Mouse (Mus musculus) limb, embryonic 12.5 days (tissue): ENCODE measurements around the gene Gimap4. TPM values are rescaled to one million over a fixed set of nuclear protein-coding genes. Genes with fewer than 3 reads are reported as not detected.
"Not testable (repeated sequence)": the region's sequence is repeated elsewhere in the genome, so short reads cannot be mapped to it uniquely, and the experiment has no call there.

Experiments
- ATAC-seq: fragments of 200-750 bp; cut with Nextera tagmentation; 2 replicates; pipeline ENCODE4 v1.8.0; 2017; ENCODE audit warnings: low read depth, moderate TSS enrichment; ENCODE audit not compliant: insufficient number of reproducible peaks, insufficient read depth, low FRiP score, low TSS enrichment
- H3K27ac ChIP-seq: fragments of 300-500 bp; sonication (generic); 2 replicates; pipeline ENCODE4 v1.5.1; 2016; ENCODE audit warnings: mild to moderate bottlenecking, moderate library complexity
- H3K27me3 ChIP-seq: fragments of 300-500 bp; sonication (generic); 2 replicates; pipeline ENCODE4 v1.6.1; 2016; ENCODE audit warnings: mild to moderate bottlenecking, moderate library complexity
- H3K36me3 ChIP-seq: fragments of 300-500 bp; sonication (generic); 2 replicates; pipeline ENCODE4 v1.6.1; 2016; ENCODE audit warnings: mild to moderate bottlenecking, moderate library complexity
- H3K4me1 ChIP-seq: fragments of 300-500 bp; sonication (generic); replicated peaks from 2 replicates; pipeline ENCODE4 v1.6.1; 2016
- H3K4me2 ChIP-seq: fragments of 300-500 bp; sonication (generic); 2 replicates; pipeline ENCODE4 v1.6.1; 2016; ENCODE audit warnings: mild to moderate bottlenecking, moderate library complexity
- H3K4me3 ChIP-seq: fragments of 300-500 bp; sonication (generic); replicated peaks from 2 replicates; pipeline ENCODE4 v1.5.1; 2016; ENCODE audit warnings: mild to moderate bottlenecking
- H3K9ac ChIP-seq: fragments of 300-500 bp; sonication (generic); replicated peaks from 2 replicates; pipeline ENCODE4 v1.6.1; 2016; ENCODE audit warnings: mild to moderate bottlenecking, moderate library complexity
- H3K9me3 ChIP-seq: fragments of 300-500 bp; sonication (generic); 2 replicates; pipeline ENCODE4 v1.6.1; 2016; ENCODE audit warnings: mild to moderate bottlenecking, moderate library complexity
- WGBS: fragments of 180-500 bp; shearing (Covaris S2); methylation state at CpG from one replicate; pipeline ENCODE4 v1.1.7; 2016; 5-methylcytosine and 5-hydroxymethylcytosine counted together
- polyA plus RNA-seq: library from polyadenylated mRNA; unstranded; fragments of >200 nt; fragmentation: Nextera tagmentation; extraction: Ambion mirVana; gene quantifications from 2 replicates; pipeline ENCODE4 v1.2.1, GENCODE M21; 2016

Gimap4 gene
- polyA plus RNA-seq, 1 experiment from 2014 or later: 10.0 TPM

DNA sequence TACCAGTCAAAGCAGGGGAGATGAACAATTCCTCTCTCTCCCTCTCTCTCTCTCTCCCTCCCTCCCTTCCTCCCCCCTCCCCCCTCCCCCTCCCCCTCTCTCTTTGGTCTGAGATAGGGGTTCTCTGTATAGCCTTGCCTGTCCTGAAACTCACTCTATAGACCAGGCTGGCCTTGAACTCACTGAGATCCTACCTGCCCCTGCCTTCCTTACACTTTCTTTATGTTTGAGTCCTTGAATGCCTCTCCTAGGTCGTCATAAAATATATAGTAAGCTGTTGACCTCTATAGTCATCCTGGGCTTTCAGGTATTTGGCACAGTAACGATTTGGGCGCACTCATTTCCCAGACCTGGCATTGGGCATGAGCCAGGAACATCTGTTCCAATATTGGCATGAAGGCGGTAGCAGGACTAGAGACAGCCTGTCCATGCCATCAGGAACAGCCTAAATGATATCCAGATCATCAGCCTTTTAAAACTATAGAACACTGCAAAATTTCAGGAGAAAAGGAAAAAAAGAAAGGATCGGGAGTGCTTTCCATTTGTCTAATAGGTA lies 7.4 kb upstream of the Gimap4 start:
- ATAC-seq: no peak
- H3K36me3 ChIP-seq: no peaks in the 10 kb centered on the region
- H3K4me1 ChIP-seq: no peaks in the 10 kb centered on the region; the same call in 1 of the 2 replicates
- H3K9ac ChIP-seq: no peak overlapping the region
- no peak overlapping the region for H3K4me2 ChIP-seq
- no peaks in the 10 kb centered on the region for H3K9me3 ChIP-seq
- H3K4me3 ChIP-seq: no peak overlapping the region
- H3K27me3 ChIP-seq: no peaks in the 10 kb centered on the region
- H3K27ac ChIP-seq: no peak overlapping the region
- WGBS: 86% methylated on average over 5 of the region's 5 CpGs

DNA sequence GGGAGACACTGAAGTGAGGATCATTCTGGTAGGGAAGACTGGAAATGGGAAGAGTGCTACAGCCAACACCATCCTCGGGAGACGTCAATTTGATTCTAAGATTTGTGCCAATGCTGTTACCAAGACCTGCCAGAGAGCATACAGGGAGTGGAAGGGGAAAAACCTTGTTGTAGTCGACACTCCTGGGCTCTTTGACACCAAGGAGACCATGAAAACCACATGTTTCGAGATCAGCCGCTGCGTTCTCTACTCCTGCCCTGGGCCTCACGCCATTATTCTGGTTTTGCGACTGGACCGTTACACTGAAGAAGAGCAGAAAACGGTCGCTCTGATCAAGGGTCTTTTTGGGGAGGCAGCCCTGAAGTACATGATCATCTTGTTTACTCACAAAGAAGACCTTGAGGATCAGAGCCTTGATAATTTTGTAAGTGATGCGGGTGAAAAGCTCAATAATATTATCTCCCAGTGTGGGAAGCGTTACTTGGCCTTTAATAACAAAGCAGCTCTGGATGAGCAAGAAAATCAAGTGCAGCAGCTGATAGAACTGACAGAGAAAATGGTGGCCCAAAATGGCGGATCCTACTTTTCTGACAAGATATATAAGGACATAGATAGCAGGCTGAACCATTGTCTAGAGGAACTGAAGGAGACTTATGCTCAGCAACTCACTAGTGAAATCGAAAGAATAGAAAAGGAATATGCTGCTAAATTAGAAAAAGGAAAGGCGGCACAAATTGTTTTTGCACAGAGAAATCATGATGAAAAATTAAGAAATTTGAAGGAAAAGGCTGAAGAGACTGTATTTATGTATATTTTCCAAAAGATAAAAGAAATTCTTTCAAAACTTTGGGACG lies 6.6 kb upstream of the Gimap4 start:
- H3K36me3 ChIP-seq: no peaks in the 10 kb centered on the region
- WGBS: 91% methylated on average over 17 of the region's 17 CpGs
- no peaks in the 10 kb centered on the region for H3K27me3 ChIP-seq
- no peaks in the 10 kb centered on the region for H3K9me3 ChIP-seq
- H3K4me1 ChIP-seq: no peaks in the 10 kb centered on the region; the same call in 1 of the 2 replicates
- no peak overlapping the region for H3K4me3 ChIP-seq
- no peak overlapping the region for H3K9ac ChIP-seq
- no peak for ATAC-seq
- H3K27ac ChIP-seq: no peak overlapping the region
- H3K4me2 ChIP-seq: no peak overlapping the region

DNA sequence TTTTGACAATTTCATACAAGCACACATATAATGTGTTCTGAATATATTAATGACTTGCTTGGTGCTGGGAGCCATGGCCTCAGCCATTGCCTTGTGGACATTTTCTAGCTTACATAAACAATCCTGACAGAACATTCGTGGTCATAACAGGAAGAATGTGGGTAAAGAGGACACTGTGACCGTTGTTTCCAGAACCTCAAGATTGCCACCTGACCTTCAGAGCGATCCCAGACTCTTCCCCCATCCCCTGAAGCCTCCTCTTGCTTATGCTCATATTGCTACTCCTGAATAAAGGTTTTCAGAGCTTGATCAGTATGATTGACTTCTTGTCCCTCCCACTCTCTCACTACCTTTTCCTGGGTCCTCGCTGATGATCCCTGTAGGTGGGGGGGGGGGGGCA lies 6.0 kb upstream of the Gimap4 start:
- no peak overlapping the region for H3K27ac ChIP-seq
- H3K4me2 ChIP-seq: no peak overlapping the region
- no peaks in the 10 kb centered on the region for H3K9me3 ChIP-seq
- H3K27me3 ChIP-seq: no peaks in the 10 kb centered on the region
- ATAC-seq: no peak
- no peak overlapping the region for H3K9ac ChIP-seq
- H3K4me3 ChIP-seq: no peak overlapping the region
- no peaks in the 10 kb centered on the region for H3K36me3 ChIP-seq
- 86% methylated on average over 4 of the region's 4 CpGs for WGBS
- no peaks in the 10 kb centered on the region; the same call in 1 of the 2 replicates for H3K4me1 ChIP-seq

DNA sequence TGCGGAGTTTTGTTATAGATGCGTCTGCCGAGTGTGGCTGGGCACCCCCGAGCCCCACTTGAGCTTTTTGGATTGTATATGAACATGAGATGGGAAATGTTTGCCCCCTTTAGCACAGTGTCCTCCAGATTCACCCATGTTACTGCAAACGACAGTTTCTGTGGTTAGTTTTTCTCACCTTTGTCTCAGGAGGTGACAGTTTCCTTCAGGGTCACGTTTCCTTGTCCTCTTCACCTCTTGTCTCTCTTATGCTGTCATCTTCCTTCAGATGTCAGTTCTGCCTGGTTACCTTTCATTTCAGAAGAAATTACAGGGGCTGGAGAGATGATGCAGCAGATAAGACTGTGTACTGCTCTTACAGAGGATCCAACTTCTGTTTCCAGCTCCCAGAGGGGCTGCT lies 4.6 kb upstream of the Gimap4 start:
- Histone ChIP-seq H3K4me1 (no peaks in the 10 kb centered on the region; the same call in 1 of the 2 replicates), H3K36me3 (no peaks in the 10 kb centered on the region), H3K4me3 (no peak overlapping the region), H3K27ac (no peak overlapping the region), H3K27me3 (no peaks in the 10 kb centered on the region), H3K9me3 (no peaks in the 10 kb centered on the region), H3K9ac (no peak overlapping the region), H3K4me2 (no peak overlapping the region)
- WGBS: 75% methylated on average over 6 of the region's 6 CpGs
- no peak for ATAC-seq

DNA sequence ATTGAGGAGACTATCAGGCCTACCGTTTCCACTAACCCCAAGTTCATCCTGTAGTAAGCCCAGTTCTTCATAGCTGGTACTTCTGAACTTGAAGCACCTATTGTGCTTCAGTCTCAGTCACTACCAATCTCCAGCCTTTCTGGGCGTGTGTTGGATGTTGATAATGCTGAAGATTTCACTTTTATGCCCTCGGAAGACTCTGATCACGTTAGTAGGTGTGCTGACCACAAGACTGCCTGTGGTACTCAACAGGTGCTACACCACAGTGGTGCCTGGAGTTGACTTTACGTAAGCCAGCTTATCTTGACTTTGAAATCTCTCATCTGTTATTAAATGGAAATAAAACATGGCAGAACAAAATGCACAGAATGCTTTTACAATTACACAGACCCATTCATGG lies 3.9 kb upstream of the Gimap4 start:
- ATAC-seq: no peak
- no peak overlapping the region for H3K4me2 ChIP-seq
- no peaks in the 10 kb centered on the region for H3K27me3 ChIP-seq
- H3K9me3 ChIP-seq: no peaks in the 10 kb centered on the region
- no peak overlapping the region for H3K4me3 ChIP-seq
- H3K4me1 ChIP-seq: no peaks in the 10 kb centered on the region; the same call in 1 of the 2 replicates
- H3K36me3 ChIP-seq: no peaks in the 10 kb centered on the region
- no peak overlapping the region for H3K9ac ChIP-seq
- H3K27ac ChIP-seq: no peak overlapping the region
- WGBS: 76% methylated on average over 5 of the region's 5 CpGs

DNA sequence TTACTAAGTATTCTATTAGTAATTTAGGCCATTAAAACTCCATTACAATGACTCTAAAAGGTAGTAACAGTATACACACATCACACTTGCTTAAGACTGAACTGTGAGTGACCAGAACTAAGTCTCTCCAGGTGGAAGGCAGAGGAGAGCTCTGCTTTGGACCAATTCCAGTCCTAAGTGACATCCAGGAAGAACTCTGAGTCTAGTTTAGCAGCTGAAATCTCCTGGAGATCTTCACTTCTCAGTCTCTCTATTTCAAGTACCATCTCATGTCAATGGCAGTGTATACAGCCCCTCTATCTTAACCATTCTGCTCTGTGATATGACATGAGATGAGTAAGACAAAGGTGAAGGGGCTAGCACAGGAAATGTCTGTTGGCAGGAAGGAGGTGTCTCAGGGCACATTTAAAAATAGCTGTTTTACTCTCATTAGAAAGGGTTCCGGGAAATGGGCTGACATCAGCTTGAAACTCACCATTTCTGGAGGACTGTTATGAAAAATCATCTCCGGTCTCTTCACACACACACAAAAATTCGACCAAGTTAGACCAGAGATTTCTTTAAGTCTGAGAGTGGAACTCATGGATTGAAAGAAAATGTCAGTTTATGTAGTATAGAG lies 2.8 kb upstream of the Gimap4 start:
- H3K27ac ChIP-seq: no peak overlapping the region
- no peak for ATAC-seq
- WGBS: 85% methylated on average over 3 of the region's 3 CpGs

DNA sequence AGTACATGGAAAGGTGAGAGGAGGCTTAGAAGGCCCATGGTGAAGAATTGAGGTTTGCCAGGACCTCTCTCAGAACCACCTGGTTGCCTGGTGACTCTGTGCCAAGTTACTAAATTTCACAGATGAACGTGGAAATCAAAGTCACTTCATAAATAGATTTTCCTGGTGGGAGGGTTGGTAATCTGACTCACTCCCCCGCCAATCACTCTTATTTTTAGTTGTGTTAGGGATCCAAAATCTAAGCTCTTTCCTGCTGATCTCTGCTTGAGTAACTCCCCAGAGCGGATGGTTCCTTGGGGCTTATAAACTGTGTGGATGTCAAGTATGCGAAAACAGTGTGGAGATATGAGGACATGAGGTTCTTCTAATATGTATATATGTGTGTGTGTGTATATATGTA lies 2.1 kb upstream of the Gimap4 start:
- 79% methylated on average over 4 of the region's 4 CpGs for WGBS
- H3K36me3 ChIP-seq: no peaks in the 10 kb centered on the region
- H3K4me3 ChIP-seq: no peak overlapping the region
- H3K4me2 ChIP-seq: no peak overlapping the region
- no peaks in the 10 kb centered on the region for H3K4me1 ChIP-seq
- no peaks in the 10 kb centered on the region for H3K9me3 ChIP-seq
- ATAC-seq: no peak
- H3K27me3 ChIP-seq: no peaks in the 10 kb centered on the region
- H3K9ac ChIP-seq: no peak overlapping the region
- H3K27ac ChIP-seq: no peak overlapping the region

More for the DNA sequence above, 2.8 kb upstream of the Gimap4 start:
- Histone ChIP-seq H3K9ac (no peak overlapping the region), H3K27me3 (no peaks in the 10 kb centered on the region), H3K9me3 (no peaks in the 10 kb centered on the region), H3K4me3 (no peak overlapping the region), H3K36me3 (no peaks in the 10 kb centered on the region), H3K4me2 (no peak overlapping the region), H3K4me1 (no peaks in the 10 kb centered on the region)

DNA sequence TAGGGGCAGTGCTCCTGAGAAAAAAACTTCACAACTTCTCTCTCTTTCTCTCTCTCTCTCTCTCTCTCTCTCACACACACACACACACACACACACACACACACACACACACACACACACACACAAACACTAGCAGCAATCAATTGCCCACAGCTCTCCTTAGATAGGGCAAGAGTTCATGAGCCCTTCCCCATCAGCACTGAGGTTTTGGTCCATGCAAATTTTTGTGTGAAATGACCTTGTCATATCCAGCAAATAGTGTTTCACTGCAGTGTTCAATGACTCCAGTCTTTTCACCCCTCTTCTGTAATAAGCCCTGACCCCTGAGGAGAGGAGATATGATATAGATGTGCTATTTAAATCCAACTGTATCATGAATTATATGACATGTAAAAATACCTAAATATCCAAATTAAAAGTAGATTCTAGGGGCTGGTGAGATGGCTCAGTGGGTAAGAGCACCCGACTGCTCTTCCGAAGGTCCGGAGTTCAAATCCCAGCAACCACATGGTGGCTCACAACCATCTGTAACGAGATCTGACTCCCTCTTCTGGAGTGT lies 1.0 kb upstream of the Gimap4 start:
- WGBS: 97% methylated on average over 4 of the region's 4 CpGs
- H3K9ac ChIP-seq, H3K4me1 ChIP-seq, H3K4me2 ChIP-seq, H3K27me3 ChIP-seq, H3K27ac ChIP-seq, H3K9me3 ChIP-seq, H3K4me3 ChIP-seq, ATAC-seq, H3K36me3 ChIP-seq: not testable (repeated sequence)

DNA sequence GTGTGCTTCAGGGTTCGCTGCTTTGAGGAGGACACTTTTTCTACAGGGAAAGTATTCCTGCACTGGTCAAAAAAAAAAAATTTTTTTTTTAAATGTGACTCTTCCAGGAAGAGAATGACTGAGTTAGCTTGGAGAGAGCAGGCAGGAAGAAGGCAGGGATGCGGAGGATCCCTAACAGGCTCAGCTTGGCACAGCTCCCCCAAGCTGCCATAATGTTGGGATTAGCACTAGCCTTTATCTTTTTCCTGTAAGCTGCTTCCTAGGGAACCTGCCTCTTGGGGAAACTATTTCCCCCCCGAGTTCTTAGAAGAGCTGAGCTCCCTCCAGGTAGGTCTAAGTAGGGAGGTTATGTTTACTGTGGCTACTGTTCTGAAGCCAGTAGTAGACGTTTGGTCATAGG lies 457 bp downstream of the Gimap4 start:
- Histone ChIP-seq H3K4me1 (no peaks in the 10 kb centered on the region), H3K27me3 (no peaks in the 10 kb centered on the region), H3K9me3 (no peaks in the 10 kb centered on the region), H3K36me3 (no peaks in the 10 kb centered on the region), H3K9ac (no peak overlapping the region), H3K27ac (no peak overlapping the region), H3K4me3 (no peak overlapping the region), H3K4me2 (no peak overlapping the region)
- 66% methylated on average over 4 of the region's 4 CpGs for WGBS
- no peak for ATAC-seq

DNA sequence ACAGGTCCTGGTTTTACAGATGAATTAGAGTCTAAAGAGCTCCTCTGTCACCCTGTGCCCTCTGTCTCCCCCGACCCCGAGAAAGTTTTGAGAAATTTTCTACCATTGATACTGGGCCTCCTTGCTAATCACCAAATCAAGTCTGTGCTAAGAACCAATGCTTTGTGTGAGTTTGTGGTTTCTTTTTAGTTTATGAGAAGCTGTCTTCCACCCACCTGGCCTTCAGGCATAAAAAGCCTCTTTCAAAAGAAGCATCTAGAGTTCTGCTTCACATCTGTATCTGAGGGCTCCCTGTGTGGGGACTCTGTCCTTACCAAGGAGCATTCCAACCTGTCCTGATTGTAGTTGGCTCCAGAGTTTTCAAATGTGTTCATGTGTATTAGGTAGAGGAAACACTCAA lies 902 bp downstream of the Gimap4 start:
- no peak overlapping the region for H3K27ac ChIP-seq
- H3K9ac ChIP-seq: no peak overlapping the region
- ATAC-seq: no peak
- no peaks in the 10 kb centered on the region for H3K36me3 ChIP-seq
- no peaks in the 10 kb centered on the region for H3K9me3 ChIP-seq
- no peaks in the 10 kb centered on the region for H3K4me1 ChIP-seq
- 82% methylated on average over 2 of the region's 2 CpGs for WGBS
- H3K4me2 ChIP-seq: no peak overlapping the region
- no peaks in the 10 kb centered on the region for H3K27me3 ChIP-seq
- no peak overlapping the region for H3K4me3 ChIP-seq
